Mouse (Mus musculus) left cerebral cortex, adult 9 months (tissue): ENCODE results near the gene Ror1.
A peak's percentile ranks its signal among the peaks of the same experiment; 100 is the strongest.

Source experiments
- DNase-seq, 2 experiments: peaks; one replicate each; pipeline ENCODE4 v3.0.0; 2022; ENCODE audit warnings: low spot score in 2 of 2

The Ror1 gene

GRCm38 (mm10) chr4:100211331-100211730 lies 115.7 kb downstream of the Ror1 start:
- DNase-seq: no peak

- DNase-seq: peak in 1 of 2 experiments; percentile 5
These were observed 119.0 kb downstream of the Ror1 start for GRCm38 (mm10) chr4:100214324-100215215.

GRCm38 (mm10) chr4:100216587-100216986 lies 121.0 kb downstream of the Ror1 start:
- no peak for DNase-seq

GRCm38 (mm10) chr4:100219026-100219425 lies 123.4 kb downstream of the Ror1 start:
- DNase-seq: no peak

GRCm38 (mm10) chr4:100219599-100219998 lies 124.0 kb downstream of the Ror1 start:
- no peak for DNase-seq

GRCm38 (mm10) chr4:100221978-100222737 lies 126.6 kb downstream of the Ror1 start:
- DNase-seq: no peak

- DNase-seq: no peak
These were observed 127.9 kb downstream of the Ror1 start for GRCm38 (mm10) chr4:100223532-100223931.

- no peak for DNase-seq
These were observed 128.4 kb downstream of the Ror1 start for GRCm38 (mm10) chr4:100223965-100224364.

GRCm38 (mm10) chr4:100226619-100227018 lies 131.0 kb downstream of the Ror1 start:
- DNase-seq: no peak

- no peak for DNase-seq
These were observed 132.5 kb downstream of the Ror1 start for GRCm38 (mm10) chr4:100228106-100228505.

- no peak for DNase-seq
These were observed 134.7 kb downstream of the Ror1 start for GRCm38 (mm10) chr4:100230245-100230644.

GRCm38 (mm10) chr4:100230963-100231362 lies 135.4 kb downstream of the Ror1 start:
- DNase-seq: no peak

GRCm38 (mm10) chr4:100231906-100232305 lies 136.3 kb downstream of the Ror1 start:
- no peak for DNase-seq

GRCm38 (mm10) chr4:100232541-100232940 lies 136.9 kb downstream of the Ror1 start:
- DNase-seq: no peak

- DNase-seq: no peak
These were observed 138.2 kb downstream of the Ror1 start for GRCm38 (mm10) chr4:100233770-100234169.

GRCm38 (mm10) chr4:100236339-100236738 lies 140.7 kb downstream of the Ror1 start:
- DNase-seq: no peak

GRCm38 (mm10) chr4:100242061-100242756 lies 146.6 kb downstream of the Ror1 start:
- DNase-seq: no peak

- DNase-seq: no peak
These were observed 148.7 kb downstream of the Ror1 start for GRCm38 (mm10) chr4:100244250-100244649.

GRCm38 (mm10) chr4:100244701-100245100 lies 149.1 kb downstream of the Ror1 start:
- no peak for DNase-seq

- DNase-seq: no peak
These were observed 152.2 kb downstream of the Ror1 start for GRCm38 (mm10) chr4:100247826-100248225.

GRCm38 (mm10) chr4:100248273-100248672 lies 152.7 kb downstream of the Ror1 start:
- DNase-seq: no peak

- no peak for DNase-seq
These were observed 155.7 kb downstream of the Ror1 start for GRCm38 (mm10) chr4:100251270-100251669.
